Mouse (Mus musculus): Measurements from ENCODE around the gene Acsm2.

- TF ChIP-seq POLR2A (IDR thresholded peaks at IDR 0.05; ENCODE audit: insufficient read depth, low read depth, low read length) = no peak
- TF ChIP-seq EP300 (IDR thresholded peaks at IDR 0.05; ENCODE audit: insufficient read depth, low read depth, low read length) = no peak
- TF ChIP-seq CTCF (IDR thresholded peaks at IDR 0.05) = no peak
These were observed 8.6 kb upstream of the Acsm2 start for GRCm38 (mm10) chr7:119545572-119545971.

All from heart, adult 2 months (tissue).